Mouse (Mus musculus) small intestine, adult 2 months (tissue): ENCODE results near the gene Fcnb. TPM values are rescaled to one million over a fixed set of nuclear protein-coding genes. Genes with fewer than 3 reads are reported as not detected.

ENCODE experiments used
- H3K27ac ChIP-seq: fragments of 200-500 bp; 2 replicates; pipeline ENCODE4 v1.5.1; 2012; ENCODE audit warnings: low read depth, low read length, control low read depth, inconsistent platforms; ENCODE audit not compliant: insufficient read depth
- H3K27me3 ChIP-seq: fragments of 200-500 bp; 2 replicates; pipeline ENCODE4 v1.6.1; 2012; ENCODE audit warnings: mild to moderate bottlenecking, moderate library complexity, low read length, inconsistent platforms; ENCODE audit not compliant: control insufficient read depth, insufficient read depth
- H3K36me3 ChIP-seq: fragments of 200-500 bp; 2 replicates; pipeline ENCODE4 v1.6.1; 2012; ENCODE audit warnings: mild to moderate bottlenecking, low read length, control low read depth, inconsistent platforms; ENCODE audit not compliant: control insufficient read depth, insufficient read depth
- H3K4me1 ChIP-seq: fragments of 200-500 bp; 2 replicates; pipeline ENCODE4 v1.6.1; 2012; ENCODE audit warnings: low read length, inconsistent platforms, mixed read lengths; ENCODE audit not compliant: control insufficient read depth, insufficient read depth, insufficient read length
- H3K4me3 ChIP-seq: fragments of 200-500 bp; 2 replicates; pipeline ENCODE4 v1.5.1; 2012; ENCODE audit warnings: low read depth, mild to moderate bottlenecking, control low read depth, inconsistent platforms, low read length, moderate library complexity
- CTCF ChIP-seq: fragments of 200-500 bp; IDR thresholded peaks from 2 replicates; pipeline ENCODE4 v1.5.1; 2012; ENCODE audit warnings: low read depth, mild to moderate bottlenecking, control low read depth, inconsistent platforms, low read length, moderate library complexity, mixed read lengths; ENCODE audit not compliant: insufficient replicate concordance, insufficient read length; ENCODE audit errors: extremely low read depth
- POLR2A ChIP-seq: fragments of 200-500 bp; IDR thresholded peaks from 2 replicates; pipeline ENCODE4 v1.6.1; 2012; ENCODE audit warnings: low read depth, mild to moderate bottlenecking, control low read depth, inconsistent platforms, low read length, moderate library complexity
- WGBS: fragments of 180-500 bp; shearing (Covaris S2); methylation state at CpG from one replicate; pipeline ENCODE4 v1.1.7; 2018; 5-methylcytosine and 5-hydroxymethylcytosine counted together
- polyA plus RNA-seq: library from polyadenylated mRNA; depleted of rRNA; stranded (reverse); fragments of >200 nt; gene quantifications from 2 replicates; pipeline ENCODE4 v1.2.3, GENCODE M21; 2012

Fcnb gene
- polyA plus RNA-seq, 1 experiment, result not detected

GRCm38 (mm10) chr2:28064339-28065080, 20.2 kb downstream of the Fcnb start:
- H3K4me1 ChIP-seq, result no peaks in the 10 kb centered on the region
- H3K27me3 ChIP-seq, result no peaks in the 10 kb centered on the region
- 52% methylated on average over 7 of the region's 7 CpGs for WGBS
- no peak overlapping the region for H3K4me3 ChIP-seq
- no peak overlapping the region for H3K27ac ChIP-seq
- TF ChIP-seq CTCF (no peak), POLR2A (no peak)
- no peaks in the 10 kb centered on the region for H3K36me3 ChIP-seq

GRCm38 (mm10) chr2:28063711-28064338, 20.9 kb downstream of the Fcnb start:
- Histone ChIP-seq H3K27me3 (no peaks in the 10 kb centered on the region), H3K36me3 (no peaks in the 10 kb centered on the region), H3K4me3 (no peak overlapping the region), H3K27ac (no peak overlapping the region), H3K4me1 (no peaks in the 10 kb centered on the region)
- 88% methylated on average over 4 of the region's 4 CpGs for WGBS
- no peak for TF ChIP-seq POLR2A
- no peak for TF ChIP-seq CTCF

- H3K27me3 ChIP-seq, result no peaks in the 10 kb centered on the region
- no peaks in the 10 kb centered on the region for H3K36me3 ChIP-seq
- H3K4me3 ChIP-seq, result no peak overlapping the region
- 25% methylated on average over 1 of the region's 1 CpGs for WGBS
- TF ChIP-seq CTCF, result no peak
- no peak for TF ChIP-seq POLR2A
- H3K27ac ChIP-seq, result no peak overlapping the region
- H3K4me1 ChIP-seq, result no peaks in the 10 kb centered on the region
Measured at GRCm38 (mm10) chr2:28059922-28060321, 24.8 kb downstream of the Fcnb start.

DNA sequence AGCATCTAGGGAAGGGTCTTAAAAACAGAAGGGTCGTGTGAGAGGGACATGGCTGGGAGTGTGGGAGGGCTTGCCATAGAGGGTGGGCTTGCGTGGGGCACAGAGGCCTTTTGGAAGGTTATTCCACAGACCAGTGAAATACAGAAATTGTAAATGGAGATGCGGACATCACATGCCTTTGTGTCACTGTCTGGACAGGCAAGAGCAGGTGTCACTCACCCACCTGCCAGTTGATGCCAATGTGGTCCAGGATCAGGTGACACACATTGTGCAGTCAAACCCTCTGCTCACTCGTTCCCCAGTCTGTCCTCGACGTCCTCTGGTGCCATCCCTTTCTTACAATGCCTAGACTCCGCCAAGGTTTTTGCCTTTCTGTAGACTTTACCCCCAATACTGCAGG, 37.6 kb downstream of the Fcnb start:
- TF ChIP-seq CTCF (no peak), POLR2A (no peak)
- Histone ChIP-seq H3K27ac (no peak overlapping the region), H3K4me1 (no peaks in the 10 kb centered on the region), H3K36me3 (no peaks in the 10 kb centered on the region), H3K27me3 (no peaks in the 10 kb centered on the region), H3K4me3 (no peak overlapping the region)
- 54% methylated on average over 7 of the region's 7 CpGs for WGBS

- H3K27me3 ChIP-seq, result no peaks in the 10 kb centered on the region
- no peaks in the 10 kb centered on the region for H3K36me3 ChIP-seq
- no peak for TF ChIP-seq CTCF
- TF ChIP-seq POLR2A, result no peak
- no peak overlapping the region for H3K27ac ChIP-seq
- H3K4me1 ChIP-seq, result no peaks in the 10 kb centered on the region
- H3K4me3 ChIP-seq, result no peak overlapping the region
- WGBS, result 61% methylated on average over 6 of the region's 6 CpGs
Measured at GRCm38 (mm10) chr2:28046311-28046710, 38.4 kb downstream of the Fcnb start.

DNA sequence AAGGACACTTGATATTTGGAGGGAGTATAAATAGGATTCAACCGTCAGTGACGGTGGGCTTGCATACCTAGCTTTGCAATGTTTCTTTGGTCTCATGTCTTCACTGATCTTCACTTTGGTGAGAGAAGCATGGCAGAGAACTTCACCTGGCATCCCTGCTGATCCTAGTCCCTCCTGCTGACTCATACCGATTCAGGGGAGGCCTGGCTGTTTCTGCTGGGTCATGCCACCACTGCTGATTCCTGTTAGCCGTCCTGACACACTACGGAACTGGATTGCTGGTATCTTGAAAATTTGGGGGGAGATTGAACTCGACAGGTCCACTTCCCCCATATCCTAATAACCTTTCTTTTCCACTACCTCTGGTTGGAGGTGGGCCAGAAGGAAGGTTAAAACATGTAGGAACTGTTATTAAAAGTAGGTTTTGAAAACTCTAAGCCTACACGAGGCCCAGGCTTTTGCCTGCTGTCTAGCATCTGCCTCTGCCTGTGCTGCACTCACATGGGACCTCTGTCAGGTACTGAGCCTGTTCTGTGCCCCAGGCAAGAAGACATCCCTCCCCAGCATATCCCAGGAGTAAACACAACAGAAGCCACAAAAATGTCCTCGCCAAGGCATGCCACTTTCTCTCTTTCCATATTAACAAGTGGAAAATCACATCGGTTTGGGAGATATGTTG, 39.6 kb downstream of the Fcnb start:
- no peak for TF ChIP-seq CTCF
- TF ChIP-seq POLR2A, result no peak
- 77% methylated on average over 9 of the region's 9 CpGs for WGBS
- Histone ChIP-seq H3K36me3 (no peaks in the 10 kb centered on the region), H3K4me1 (no peaks in the 10 kb centered on the region), H3K27me3 (no peaks in the 10 kb centered on the region), H3K27ac (no peak overlapping the region), H3K4me3 (no peak overlapping the region)

- Histone ChIP-seq H3K4me3 (no peak overlapping the region), H3K36me3 (no peaks in the 10 kb centered on the region), H3K4me1 (no peaks in the 10 kb centered on the region), H3K27ac (no peak overlapping the region), H3K27me3 (no peaks in the 10 kb centered on the region)
- 98% methylated on average over 1 of the region's 1 CpGs for WGBS
- no peak for TF ChIP-seq POLR2A
- TF ChIP-seq CTCF, result no peak
Measured at GRCm38 (mm10) chr2:28040466-28040865, 44.2 kb downstream of the Fcnb start.
